Mouse (Mus musculus): Measurements from ENCODE around the gene Cox14. TPM values are rescaled to one million over a fixed set of nuclear protein-coding genes. Genes with fewer than 3 reads are reported as not detected.
"Not testable (repeated sequence)": the region's sequence is repeated elsewhere in the genome, so short reads cannot be mapped to it uniquely, and the experiment has no call there.

Gene Cox14
- polyA plus RNA-seq, 1 experiment = 351 TPM

DNA sequence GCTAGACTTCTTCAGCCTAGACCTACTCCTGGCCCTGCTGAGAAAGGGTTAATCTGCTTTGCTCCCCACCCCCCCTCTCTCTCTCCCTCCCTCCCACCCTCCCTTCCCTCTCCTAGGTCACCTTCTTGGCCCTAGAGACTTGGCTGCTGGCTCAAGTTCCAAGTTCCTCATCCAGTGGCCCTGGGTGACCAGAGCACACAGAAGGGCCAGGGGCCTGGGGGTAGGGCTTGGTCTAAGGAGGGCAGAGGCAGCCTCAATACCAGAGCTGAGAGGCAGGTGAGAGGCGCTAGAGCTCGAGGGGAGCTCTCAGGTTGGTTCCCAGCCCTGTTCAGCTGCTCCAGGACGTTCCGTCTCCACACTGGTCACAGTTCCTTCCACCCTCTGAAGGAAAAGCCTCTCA is 34.5 kb upstream of the Cox14 start:
- Histone ChIP-seq H3K27ac (ENCODE audit: insufficient read depth, low read length) (no peak overlapping the region), H3K4me1 (ENCODE audit: control insufficient read depth, insufficient read depth, low read length) (peaks cover 21% of the 10 kb centered on the region), H3K27me3 (ENCODE audit: control insufficient read depth, insufficient read depth, low read length) (no peaks in the 10 kb centered on the region), H3K4me3 (replicated peaks; ENCODE audit: insufficient read depth, low read depth, low read length) (no peak overlapping the region)
- DNase-seq = no peak
- WGBS = 60% methylated on average over 4 of the region's 4 CpGs
- TF ChIP-seq POLR2A (IDR thresholded peaks at IDR 0.05; ENCODE audit: borderline replicate concordance, insufficient read depth, low read length) = no peak
- no peak for TF ChIP-seq CTCF (IDR thresholded peaks at IDR 0.05; ENCODE audit: borderline replicate concordance, insufficient read depth, low read depth, low read length)

DNA sequence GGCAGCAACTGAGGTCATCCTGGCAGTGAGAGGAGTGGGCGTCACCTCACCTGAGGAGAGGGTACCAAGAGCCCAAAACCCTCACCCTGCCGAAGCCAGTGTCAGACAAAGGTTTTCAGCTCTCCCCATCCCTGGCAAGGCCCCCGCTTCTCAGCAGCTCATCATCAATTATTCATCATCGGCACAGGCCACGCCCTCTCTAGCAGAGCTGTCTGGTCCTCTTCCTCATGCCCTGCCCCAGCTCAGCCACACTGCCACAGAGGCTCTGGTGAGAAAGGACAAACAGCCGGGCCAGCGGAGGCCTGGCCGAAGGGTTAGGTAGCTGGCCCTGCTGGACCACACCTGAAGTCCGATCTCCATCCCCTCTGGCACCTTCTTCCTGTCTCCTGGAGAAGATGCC is 33.4 kb upstream of the Cox14 start:
- Histone ChIP-seq H3K27ac (ENCODE audit: insufficient read depth, low read length) (no peak overlapping the region), H3K4me3 (replicated peaks; ENCODE audit: insufficient read depth, low read depth, low read length) (no peak overlapping the region), H3K4me1 (ENCODE audit: control insufficient read depth, insufficient read depth, low read length) (peaks cover 21% of the 10 kb centered on the region), H3K27me3 (ENCODE audit: control insufficient read depth, insufficient read depth, low read length) (no peaks in the 10 kb centered on the region)
- DNase-seq = peak in 1 of 2 experiments; percentile 29
- no peak for TF ChIP-seq CTCF (IDR thresholded peaks at IDR 0.05; ENCODE audit: borderline replicate concordance, insufficient read depth, low read depth, low read length)
- TF ChIP-seq POLR2A (IDR thresholded peaks at IDR 0.05; ENCODE audit: borderline replicate concordance, insufficient read depth, low read length) = no peak
- WGBS = 44% methylated on average over 9 of the region's 9 CpGs

DNA sequence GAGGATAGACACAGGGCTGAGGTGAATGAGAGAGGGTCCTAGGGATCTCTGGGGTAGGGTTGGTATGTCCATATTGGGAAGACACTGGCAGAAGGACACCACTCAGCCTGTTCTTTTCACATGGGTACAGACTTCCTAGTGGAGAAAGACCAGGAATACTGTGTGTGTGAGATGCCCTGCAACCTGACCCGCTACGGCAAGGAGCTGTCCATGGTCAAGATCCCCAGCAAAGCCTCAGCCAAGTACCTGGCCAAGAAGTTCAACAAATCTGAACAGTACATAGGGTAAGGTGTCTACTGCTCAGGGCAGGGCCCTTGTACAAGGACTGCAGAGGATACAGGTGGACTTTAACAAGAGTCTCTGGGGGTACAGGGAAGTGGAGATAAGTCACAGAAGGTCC is 28.1 kb upstream of the Cox14 start:
- TF ChIP-seq POLR2A (IDR thresholded peaks at IDR 0.05; ENCODE audit: borderline replicate concordance, insufficient read depth, low read length) (no peak), CTCF (IDR thresholded peaks at IDR 0.05; ENCODE audit: borderline replicate concordance, insufficient read depth, low read depth, low read length) (no peak)
- Histone ChIP-seq H3K4me3 (replicated peaks; ENCODE audit: insufficient read depth, low read depth, low read length) (no peak overlapping the region), H3K27me3 (ENCODE audit: control insufficient read depth, insufficient read depth, low read length) (no peaks in the 10 kb centered on the region), H3K4me1 (ENCODE audit: control insufficient read depth, insufficient read depth, low read length) (peaks cover 11% of the 10 kb centered on the region), H3K27ac (ENCODE audit: insufficient read depth, low read length) (no peak overlapping the region)
- WGBS = 72% methylated on average over 2 of the region's 2 CpGs
- no peak for DNase-seq

DNA sequence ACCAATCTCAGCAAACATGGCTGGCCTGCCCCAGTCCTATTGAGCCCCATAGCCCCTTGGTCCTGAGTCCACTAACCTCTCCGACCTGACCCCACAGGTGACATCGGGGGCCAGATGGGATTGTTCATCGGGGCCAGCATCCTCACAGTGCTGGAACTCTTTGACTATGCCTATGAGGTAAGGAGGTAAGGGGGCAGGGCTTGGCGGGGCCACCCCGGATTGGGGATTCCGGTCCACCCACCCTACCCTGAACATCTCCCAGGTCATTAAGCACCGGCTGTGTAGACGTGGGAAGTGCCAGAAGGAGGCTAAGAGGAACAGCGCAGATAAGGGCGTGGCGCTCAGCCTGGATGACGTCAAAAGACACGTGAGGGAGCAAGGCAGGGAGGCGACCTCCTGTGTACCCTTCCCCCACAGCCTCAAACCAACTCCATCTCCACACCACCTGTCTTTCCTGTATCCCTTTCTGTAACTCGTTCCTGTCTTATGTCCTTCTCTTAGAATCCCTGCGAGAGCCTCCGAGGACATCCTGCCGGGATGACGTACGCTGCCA is 26.8 kb upstream of the Cox14 start:
- Histone ChIP-seq H3K27me3 (ENCODE audit: control insufficient read depth, insufficient read depth, low read length) (no peaks in the 10 kb centered on the region), H3K4me3 (replicated peaks; ENCODE audit: insufficient read depth, low read depth, low read length) (no peak overlapping the region), H3K27ac (ENCODE audit: insufficient read depth, low read length) (no peak overlapping the region), H3K4me1 (ENCODE audit: control insufficient read depth, insufficient read depth, low read length) (peaks cover 10% of the 10 kb centered on the region)
- 36% methylated on average over 20 of the region's 20 CpGs for WGBS
- TF ChIP-seq CTCF (IDR thresholded peaks at IDR 0.05; ENCODE audit: borderline replicate concordance, insufficient read depth, low read depth, low read length) = no peak
- TF ChIP-seq POLR2A (IDR thresholded peaks at IDR 0.05; ENCODE audit: borderline replicate concordance, insufficient read depth, low read length) = no peak
- DNase-seq = peak in 1 of 2 experiments; percentile 54

DNA sequence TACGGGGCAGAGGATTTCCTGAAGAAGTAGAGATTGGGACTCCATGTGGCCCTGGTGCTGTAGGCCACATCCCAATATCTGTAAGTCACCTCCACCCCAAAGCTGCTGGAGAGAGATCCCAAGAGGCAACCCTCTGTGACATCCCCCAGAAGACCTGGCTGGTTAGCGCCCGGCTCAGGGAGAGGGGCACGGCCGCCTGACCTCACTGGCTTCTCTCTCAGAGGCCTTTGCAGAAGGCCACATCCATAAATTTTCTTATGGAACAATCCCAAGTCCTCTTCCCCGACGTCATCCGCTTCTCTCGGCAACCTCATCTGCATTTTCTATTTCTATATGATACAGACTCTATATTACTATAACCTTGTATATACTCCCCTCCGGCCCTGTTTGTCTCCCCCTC is 25.7 kb upstream of the Cox14 start:
- H3K4me1 ChIP-seq (ENCODE audit: control insufficient read depth, insufficient read depth, low read length) = peaks cover 18% of the 10 kb centered on the region
- H3K27me3 ChIP-seq (ENCODE audit: control insufficient read depth, insufficient read depth, low read length) = no peaks in the 10 kb centered on the region
- H3K27ac ChIP-seq (ENCODE audit: insufficient read depth, low read length) = no peak overlapping the region
- H3K4me3 ChIP-seq (replicated peaks; ENCODE audit: insufficient read depth, low read depth, low read length) = no peak overlapping the region
- TF ChIP-seq CTCF (IDR thresholded peaks at IDR 0.05; ENCODE audit: borderline replicate concordance, insufficient read depth, low read depth, low read length) (no peak), POLR2A (IDR thresholded peaks at IDR 0.05; ENCODE audit: borderline replicate concordance, insufficient read depth, low read length) (no peak)
- no peak for DNase-seq
- WGBS = 87% methylated on average over 10 of the region's 10 CpGs

DNA sequence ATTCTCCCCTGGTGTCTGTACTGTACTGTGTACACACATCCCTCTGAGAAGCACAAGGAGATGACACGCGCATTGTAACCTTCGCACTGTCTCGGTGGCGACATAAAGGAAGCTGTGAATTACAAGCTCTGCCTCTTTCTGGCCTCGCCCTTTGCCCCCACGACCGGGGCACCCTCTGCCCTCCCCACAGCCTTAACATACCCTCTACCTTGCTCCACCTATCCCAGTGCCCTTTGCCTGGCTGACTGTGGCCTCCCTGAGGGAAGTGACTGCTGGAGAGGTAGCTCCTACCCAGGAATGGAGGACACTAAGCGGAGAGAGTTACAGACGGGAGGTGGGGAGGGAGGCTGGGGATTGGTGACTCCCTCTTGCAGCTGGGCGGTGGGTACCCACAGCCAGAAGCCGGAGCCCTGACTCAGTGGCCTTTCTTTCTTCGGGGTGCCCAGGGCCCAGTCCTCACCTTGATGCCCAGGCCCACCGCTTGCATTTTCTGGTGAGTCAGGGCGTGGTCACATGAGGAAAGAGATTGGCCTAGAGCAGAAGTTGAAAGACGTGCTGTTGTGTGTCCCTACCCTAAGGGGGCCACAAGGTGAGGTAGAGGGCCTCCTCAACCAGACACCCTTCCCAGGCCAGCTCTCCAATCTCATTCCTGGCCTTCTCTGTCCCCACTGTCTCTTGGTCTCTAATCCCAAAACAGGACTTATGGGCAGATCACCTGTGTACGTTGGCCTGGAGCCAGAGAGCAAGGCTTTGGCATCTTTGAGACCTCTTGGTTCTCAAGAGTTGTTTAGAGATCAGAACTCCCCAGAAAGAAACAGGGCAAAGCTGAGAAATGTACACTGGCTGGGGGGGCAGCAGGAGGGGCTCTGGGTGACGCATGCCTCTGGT is 25.0 kb upstream of the Cox14 start:
- no peaks in the 10 kb centered on the region for H3K27me3 ChIP-seq (ENCODE audit: control insufficient read depth, insufficient read depth, low read length)
- no peak overlapping the region for H3K27ac ChIP-seq (ENCODE audit: insufficient read depth, low read length)
- 87% methylated on average over 18 of the region's 18 CpGs for WGBS
- TF ChIP-seq POLR2A (IDR thresholded peaks at IDR 0.05; ENCODE audit: borderline replicate concordance, insufficient read depth, low read length) (no peak), CTCF (IDR thresholded peaks at IDR 0.05; ENCODE audit: borderline replicate concordance, insufficient read depth, low read depth, low read length) (no peak)
- DNase-seq = peak in 1 of 2 experiments; percentile 36
- H3K4me3 ChIP-seq (replicated peaks; ENCODE audit: insufficient read depth, low read depth, low read length) = no peak overlapping the region
- peaks cover 18% of the 10 kb centered on the region for H3K4me1 ChIP-seq (ENCODE audit: control insufficient read depth, insufficient read depth, low read length)

DNA sequence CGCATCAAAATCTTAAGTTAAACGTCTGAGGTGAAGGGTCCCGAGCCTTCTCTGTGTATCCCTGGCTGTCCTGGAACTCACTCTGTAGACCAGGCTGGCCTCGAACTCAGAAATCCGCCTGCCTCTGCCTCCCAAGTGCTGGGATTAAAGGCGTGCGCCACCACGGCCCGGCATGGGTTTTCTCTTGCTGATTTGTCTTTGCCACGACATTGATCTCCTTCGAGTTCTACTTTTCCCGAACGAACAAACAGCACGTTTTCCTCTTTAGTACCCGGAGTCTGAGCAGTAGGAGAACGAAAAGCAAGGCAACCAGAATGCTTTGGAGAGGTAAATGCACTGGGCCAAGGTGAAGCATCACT is 23.8 kb upstream of the Cox14 start:
- H3K27me3 ChIP-seq (ENCODE audit: control insufficient read depth, insufficient read depth, low read length); DNase-seq: not testable (repeated sequence)
- WGBS = 41% methylated on average over 16 of the region's 16 CpGs
- peak overlapping the region; percentile 94 for H3K4me3 ChIP-seq (replicated peaks; ENCODE audit: insufficient read depth, low read depth, low read length)
- 0 out of 2 replicates have a peak overlapping the region, but pooled peaks have one; percentile 2 for H3K27ac ChIP-seq (ENCODE audit: insufficient read depth, low read length)
- H3K4me1 ChIP-seq (ENCODE audit: control insufficient read depth, insufficient read depth, low read length) = peaks cover 18% of the 10 kb centered on the region

Measured in cerebellum, adult 2 months (tissue).